Mouse (Mus musculus) forebrain, embryonic 15.5 days (tissue): ENCODE measurements around the gene Xpot. TPM values are rescaled to one million over a fixed set of nuclear protein-coding genes. Genes with fewer than 3 reads are reported as not detected.

Experiments used
- ATAC-seq: fragments of 200-750 bp; cut with Nextera tagmentation; replicated peaks from 2 replicates; pipeline ENCODE4 v1.8.0; 2017; ENCODE audit warnings: mild to moderate bottlenecking, moderate TSS enrichment, moderate library complexity
- H3K27ac ChIP-seq: fragments of 300-500 bp; sonication (generic); replicated peaks from 2 replicates; pipeline ENCODE4 v1.5.1; 2015; ENCODE audit warnings: mild to moderate bottlenecking, inconsistent platforms
- H3K27me3 ChIP-seq: fragments of 300-500 bp; sonication (generic); 2 replicates; pipeline ENCODE4 v1.6.1; 2015; ENCODE audit warnings: inconsistent platforms
- H3K36me3 ChIP-seq: fragments of 300-500 bp; sonication (generic); 2 replicates; pipeline ENCODE4 v1.6.1; 2015; ENCODE audit warnings: mild to moderate bottlenecking, inconsistent platforms
- H3K4me1 ChIP-seq: fragments of 300-500 bp; sonication (generic); 2 replicates; pipeline ENCODE4 v1.6.1; 2015; ENCODE audit warnings: inconsistent platforms
- H3K4me2 ChIP-seq: fragments of 300-500 bp; sonication (generic); replicated peaks from 2 replicates; pipeline ENCODE4 v1.6.1; 2015; ENCODE audit warnings: mild to moderate bottlenecking, inconsistent platforms
- H3K4me3 ChIP-seq: fragments of 300-500 bp; sonication (generic); 2 replicates; pipeline ENCODE4 v1.5.1; 2015; ENCODE audit warnings: mild to moderate bottlenecking, inconsistent platforms
- H3K9ac ChIP-seq: fragments of 300-500 bp; sonication (generic); replicated peaks from 2 replicates; pipeline ENCODE4 v1.6.1; 2015; ENCODE audit warnings: mild to moderate bottlenecking, inconsistent platforms
- H3K9me3 ChIP-seq: fragments of 300-500 bp; sonication (generic); 2 replicates; pipeline ENCODE4 v1.6.1; 2016; ENCODE audit warnings: inconsistent platforms
- WGBS: fragments of 180-500 bp; shearing (Covaris S2); methylation state at CpG from one replicate; pipeline ENCODE4 v1.1.7; 2015; ENCODE audit warnings: mixed read lengths; 5-methylcytosine and 5-hydroxymethylcytosine counted together
- polyA plus RNA-seq: library from polyadenylated mRNA; unstranded; fragments of >200 nt; fragmentation: Nextera tagmentation; extraction: Ambion mirVana; gene quantifications from 2 replicates; pipeline ENCODE4 v1.2.1, GENCODE M21; 2015

Gene Xpot
- polyA plus RNA-seq, 1 experiment from 2014 or later = 38.7 TPM

DNA sequence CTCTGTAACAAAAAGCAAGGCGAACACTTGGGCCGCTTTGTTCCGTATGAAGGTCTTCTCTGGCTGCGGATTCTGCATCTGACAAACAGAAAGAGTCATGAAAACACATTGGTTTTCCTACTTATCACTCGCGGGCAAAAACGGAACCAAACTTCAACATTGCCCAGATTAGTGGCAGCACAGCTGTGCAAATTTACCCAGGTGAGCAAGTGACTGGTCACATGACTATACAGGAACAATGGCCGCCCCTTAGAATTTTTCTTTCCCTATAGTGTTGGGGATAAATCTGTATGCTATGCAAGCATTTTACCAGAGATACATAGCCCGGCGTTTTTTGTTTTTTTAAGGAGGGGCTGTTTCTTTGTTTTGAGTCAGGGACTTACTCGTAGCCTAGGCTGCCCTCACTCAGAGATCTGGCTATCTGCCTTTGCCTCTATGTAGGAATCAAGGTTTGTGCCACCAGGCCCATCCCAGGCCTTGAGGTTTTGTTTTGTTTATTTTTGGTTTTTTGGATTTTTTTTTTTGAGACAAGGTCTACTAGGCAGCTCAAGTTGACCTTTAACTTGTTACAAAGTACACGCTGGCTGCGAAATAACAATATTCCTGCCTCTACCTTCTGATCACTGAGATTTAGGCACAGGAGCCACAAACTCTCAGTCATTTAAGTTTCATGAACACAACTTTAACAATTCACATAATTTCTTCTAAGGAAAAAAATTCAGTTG is 10.8 kb downstream of the Xpot start:
- Histone ChIP-seq H3K9ac (no peak overlapping the region), H3K27ac (no peak overlapping the region), H3K27me3 (no peaks in the 10 kb centered on the region), H3K4me2 (no peak overlapping the region), H3K4me1 (no peaks in the 10 kb centered on the region), H3K4me3 (no peak overlapping the region), H3K9me3 (no peaks in the 10 kb centered on the region), H3K36me3 (peaks cover 79% of the 10 kb centered on the region)
- ATAC-seq = no peak
- WGBS = 97% methylated on average over 13 of the region's 13 CpGs

DNA sequence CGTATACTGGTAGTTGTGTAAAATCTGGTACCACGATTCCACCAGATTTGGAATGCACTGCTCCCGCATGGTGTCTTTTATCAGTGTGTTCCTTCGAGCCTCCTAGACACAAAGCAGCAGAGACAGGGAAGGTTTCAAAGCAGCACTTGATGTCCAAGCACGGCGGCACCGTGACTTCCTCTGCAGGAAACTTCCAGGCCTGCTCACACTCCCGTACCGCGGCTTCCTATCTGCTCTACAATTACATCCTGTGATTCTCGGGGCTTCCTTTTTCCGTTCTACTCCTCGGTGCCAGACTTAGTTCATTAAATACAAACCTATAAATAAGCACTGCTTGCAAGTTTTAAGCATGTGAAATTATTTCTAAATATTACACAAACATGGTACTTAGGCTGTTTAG is 12.6 kb downstream of the Xpot start:
- H3K27ac ChIP-seq = no peak overlapping the region
- peaks cover 82% of the 10 kb centered on the region for H3K36me3 ChIP-seq
- H3K4me2 ChIP-seq = no peak overlapping the region
- no peak for ATAC-seq
- no peak overlapping the region for H3K9ac ChIP-seq
- 92% methylated on average over 13 of the region's 13 CpGs for WGBS
- H3K4me1 ChIP-seq = no peaks in the 10 kb centered on the region
- H3K4me3 ChIP-seq = no peak overlapping the region
- H3K9me3 ChIP-seq = no peaks in the 10 kb centered on the region
- H3K27me3 ChIP-seq = no peaks in the 10 kb centered on the region

- no peaks in the 10 kb centered on the region for H3K9me3 ChIP-seq
- no peak overlapping the region for H3K9ac ChIP-seq
- H3K4me1 ChIP-seq = no peaks in the 10 kb centered on the region
- 92% methylated on average over 6 of the region's 6 CpGs for WGBS
- peaks cover 81% of the 10 kb centered on the region for H3K36me3 ChIP-seq
- no peak overlapping the region for H3K4me3 ChIP-seq
- H3K27ac ChIP-seq = no peak overlapping the region
- ATAC-seq = no peak
- no peak overlapping the region for H3K4me2 ChIP-seq
- H3K27me3 ChIP-seq = no peaks in the 10 kb centered on the region
Observed at GRCm38 (mm10) chr10:121612448-121612847, 13.7 kb downstream of the Xpot start.

DNA sequence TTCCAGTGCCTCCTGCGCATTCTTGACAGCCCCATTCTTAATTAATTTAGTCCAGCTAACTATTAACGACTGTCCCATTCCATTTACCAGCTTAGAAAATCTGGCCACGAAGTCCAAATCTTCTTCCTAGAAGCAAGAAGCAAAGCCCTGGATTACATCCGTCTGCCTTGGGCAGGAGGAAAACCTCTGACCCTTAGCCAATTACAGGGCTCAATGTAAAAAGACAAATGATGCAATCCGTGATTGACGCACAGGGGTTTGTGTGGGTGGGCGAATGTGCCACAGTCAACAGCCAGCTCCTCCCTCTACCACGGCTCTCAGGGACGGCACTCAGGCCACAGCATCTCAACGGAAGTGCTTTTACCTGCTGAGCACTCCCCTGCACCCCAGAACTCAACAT is 14.5 kb downstream of the Xpot start:
- Histone ChIP-seq H3K9me3 (no peaks in the 10 kb centered on the region), H3K4me1 (no peaks in the 10 kb centered on the region), H3K27me3 (no peaks in the 10 kb centered on the region), H3K4me2 (no peak overlapping the region), H3K9ac (no peak overlapping the region), H3K4me3 (no peak overlapping the region), H3K36me3 (peaks cover 81% of the 10 kb centered on the region), H3K27ac (no peak overlapping the region)
- ATAC-seq = no peak
- WGBS = 62% methylated on average over 10 of the region's 10 CpGs

DNA sequence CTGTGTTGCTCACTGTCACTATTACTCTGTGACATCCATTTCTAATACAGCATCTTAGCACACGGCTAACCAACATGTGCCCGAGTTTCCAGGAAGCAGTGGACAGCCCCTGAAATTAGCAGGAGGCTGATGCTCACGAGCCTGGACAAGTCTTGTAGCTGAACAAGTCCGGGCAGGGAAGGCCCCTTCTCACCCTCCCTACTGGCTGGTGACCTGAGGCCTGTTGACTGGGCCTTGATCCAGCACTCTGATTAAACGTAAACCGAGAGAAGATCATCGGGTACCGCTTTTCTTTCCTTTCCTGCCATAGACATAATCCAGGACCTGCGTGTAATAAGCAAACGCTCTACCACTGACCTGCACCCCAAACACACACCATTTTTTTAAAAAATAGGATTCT is 18.0 kb downstream of the Xpot start:
- Histone ChIP-seq H3K4me1 (no peaks in the 10 kb centered on the region), H3K36me3 (peaks cover 88% of the 10 kb centered on the region), H3K4me2 (no peak overlapping the region), H3K27ac (no peak overlapping the region), H3K9me3 (no peaks in the 10 kb centered on the region), H3K27me3 (no peaks in the 10 kb centered on the region), H3K4me3 (no peak overlapping the region), H3K9ac (no peak overlapping the region)
- 94% methylated on average over 10 of the region's 10 CpGs for WGBS
- ATAC-seq = no peak

DNA sequence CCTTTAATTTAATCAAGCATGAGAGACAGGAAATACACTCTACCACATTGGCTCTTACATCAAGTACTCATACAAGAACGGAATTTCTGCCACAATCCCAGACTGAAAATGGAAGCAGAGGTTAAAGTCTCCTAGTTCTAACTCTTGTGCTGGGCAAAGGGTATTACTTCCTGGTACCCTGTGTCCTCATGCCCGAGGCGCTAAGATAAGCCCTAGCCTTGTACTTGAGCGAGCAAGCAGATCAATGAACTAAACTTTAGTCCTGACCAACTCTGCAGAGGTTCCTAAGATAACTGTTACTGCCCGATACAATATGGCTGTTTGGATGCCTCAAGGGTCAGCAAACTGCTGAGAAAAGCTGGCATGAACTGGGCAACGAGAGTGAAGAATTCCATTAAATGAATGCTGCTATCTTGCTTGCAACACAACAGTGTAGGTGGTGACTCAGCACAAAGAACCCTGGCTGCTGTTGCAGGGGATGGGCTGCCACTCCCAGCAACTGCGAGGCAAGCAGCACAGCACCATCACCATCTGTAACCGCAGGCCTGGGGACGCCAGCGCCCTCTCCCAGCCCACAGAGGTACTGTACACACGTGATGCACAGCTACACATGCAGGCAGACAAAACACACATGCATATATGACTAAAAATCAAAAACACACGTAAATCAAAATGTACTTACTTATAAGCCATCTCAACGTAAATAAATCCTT is 21.3 kb downstream of the Xpot start:
- Histone ChIP-seq H3K4me2 (no peak overlapping the region), H3K9ac (no peak overlapping the region), H3K9me3 (no peaks in the 10 kb centered on the region), H3K36me3 (peaks cover 85% of the 10 kb centered on the region), H3K27ac (no peak overlapping the region), H3K4me3 (no peak overlapping the region), H3K27me3 (no peaks in the 10 kb centered on the region), H3K4me1 (no peaks in the 10 kb centered on the region)
- WGBS = 96% methylated on average over 13 of the region's 13 CpGs
- ATAC-seq = no peak

DNA sequence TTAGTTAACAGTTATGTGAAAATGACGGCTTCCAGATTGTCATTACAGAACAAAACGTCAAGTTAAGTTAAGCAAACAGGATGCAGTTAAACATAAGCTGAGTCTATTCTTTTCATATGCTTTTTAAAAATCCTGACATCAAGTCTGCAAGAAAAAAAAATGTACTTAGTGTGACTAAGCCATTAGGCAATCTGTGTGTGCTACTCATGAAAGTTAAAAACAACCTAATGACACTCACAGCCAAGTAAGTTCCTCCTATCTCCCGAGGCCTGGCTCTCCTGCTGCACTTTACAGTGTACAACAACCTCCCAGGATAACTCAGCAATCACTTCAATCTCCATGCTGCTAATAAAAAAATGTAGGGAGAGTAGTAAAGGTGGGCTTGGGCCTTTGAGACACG is 22.6 kb downstream of the Xpot start:
- ATAC-seq = no peak
- no peak overlapping the region for H3K4me3 ChIP-seq
- no peak overlapping the region for H3K9ac ChIP-seq
- no peaks in the 10 kb centered on the region for H3K9me3 ChIP-seq
- no peak overlapping the region for H3K27ac ChIP-seq
- H3K27me3 ChIP-seq = no peaks in the 10 kb centered on the region
- H3K4me1 ChIP-seq = no peaks in the 10 kb centered on the region
- H3K4me2 ChIP-seq = no peak overlapping the region
- H3K36me3 ChIP-seq = peaks cover 89% of the 10 kb centered on the region
- WGBS = 93% methylated on average over 4 of the region's 4 CpGs

GRCm38 (mm10) chr10:121601272-121601671 is 24.9 kb downstream of the Xpot start:
- Histone ChIP-seq H3K9ac (no peak overlapping the region), H3K27me3 (no peaks in the 10 kb centered on the region), H3K4me2 (no peak overlapping the region), H3K36me3 (peaks cover 76% of the 10 kb centered on the region), H3K27ac (no peak overlapping the region), H3K4me1 (no peaks in the 10 kb centered on the region), H3K9me3 (no peaks in the 10 kb centered on the region), H3K4me3 (no peak overlapping the region)
- 87% methylated on average over 6 of the region's 6 CpGs for WGBS
- no peak for ATAC-seq

GRCm38 (mm10) chr10:121596580-121596979 is 29.6 kb downstream of the Xpot start:
- no peak overlapping the region for H3K4me3 ChIP-seq
- no peak overlapping the region for H3K9ac ChIP-seq
- H3K27ac ChIP-seq = no peak overlapping the region
- no peak overlapping the region for H3K4me2 ChIP-seq
- no peaks in the 10 kb centered on the region for H3K4me1 ChIP-seq
- H3K9me3 ChIP-seq = no peaks in the 10 kb centered on the region
- 89% methylated on average over 9 of the region's 9 CpGs for WGBS
- no peak for ATAC-seq
- no peaks in the 10 kb centered on the region for H3K27me3 ChIP-seq
- H3K36me3 ChIP-seq = peaks cover 50% of the 10 kb centered on the region

GRCm38 (mm10) chr10:121591106-121591505 is 35.0 kb downstream of the Xpot start:
- Histone ChIP-seq H3K4me3 (no peak overlapping the region), H3K27me3 (no peaks in the 10 kb centered on the region), H3K9me3 (no peaks in the 10 kb centered on the region), H3K36me3 (peaks cover 20% of the 10 kb centered on the region), H3K9ac (no peak overlapping the region), H3K4me2 (no peak overlapping the region), H3K4me1 (no peaks in the 10 kb centered on the region), H3K27ac (no peak overlapping the region)
- no peak for ATAC-seq
- WGBS = 93% methylated on average over 14 of the region's 14 CpGs

DNA sequence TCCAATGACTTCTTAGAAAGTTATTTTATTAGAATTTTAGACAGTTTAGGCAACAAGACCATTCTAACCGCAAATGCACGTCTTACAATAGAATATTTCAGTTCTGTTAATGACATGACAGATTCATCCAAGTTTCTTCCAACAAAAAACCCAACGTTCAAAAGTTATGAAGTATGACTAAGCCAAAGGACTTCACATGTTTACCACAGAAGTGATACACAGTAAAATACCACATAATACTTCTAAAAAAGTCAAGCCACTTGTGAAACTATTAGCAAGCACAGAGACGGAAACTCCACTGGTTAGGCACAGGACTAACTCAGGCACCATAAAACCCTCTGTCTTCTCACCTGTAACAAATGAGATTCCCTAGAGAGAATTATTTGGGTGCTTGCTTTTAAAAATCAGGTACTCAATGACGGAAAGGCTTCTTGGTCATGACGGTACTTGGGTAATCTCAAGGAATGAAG is 38.7 kb downstream of the Xpot start:
- Histone ChIP-seq H3K4me1 (peaks cover 13% of the 10 kb centered on the region), H3K27ac (peak overlapping the region; percentile 58; the same call in 1 of the 2 replicates), H3K9ac (peak overlapping the region; percentile 81; the same call in 1 of the 2 replicates), H3K36me3 (peaks cover 19% of the 10 kb centered on the region), H3K4me3 (peak overlapping the region; percentile 77), H3K4me2 (peak overlapping the region; percentile 66), H3K27me3 (no peaks in the 10 kb centered on the region), H3K9me3 (no peaks in the 10 kb centered on the region)
- WGBS = 63% methylated on average over 6 of the region's 6 CpGs
- no peak for ATAC-seq

GRCm38 (mm10) chr10:121586675-121587370 is 39.3 kb downstream of the Xpot start, which contains the start of gene Tbk1:
Gene Tbk1 (minus strand): TSS chr10:121586787.
- peak within 1 kb of the TSS; percentile 66 for H3K4me2 ChIP-seq
- H3K4me3 ChIP-seq = peak within 1 kb of the TSS; percentile 77
- H3K9me3 ChIP-seq = no peaks in the 10 kb centered on the region
- H3K4me1 ChIP-seq = peaks cover 13% of the 10 kb centered on the region
- under 1% methylated on average over 58 of the region's 58 CpGs for WGBS
- peak within 1 kb of the TSS; percentile 81 for H3K9ac ChIP-seq
- peak within 1 kb of the TSS; percentile 58 for H3K27ac ChIP-seq
- no peaks in the 10 kb centered on the region for H3K27me3 ChIP-seq
- peak; percentile 99 for ATAC-seq
- peaks cover 22% of the 10 kb centered on the region for H3K36me3 ChIP-seq
